Mouse (Mus musculus) spleen, postnatal 10 days (tissue): ENCODE measurements around the gene Pdpn.

Experiments
- DNase-seq, 2 experiments: peaks; one replicate each; pipeline ENCODE4 v3.0.0; 2021 to 2022; ENCODE audit warnings: low spot score in 2 of 2

The Pdpn gene

DNA sequence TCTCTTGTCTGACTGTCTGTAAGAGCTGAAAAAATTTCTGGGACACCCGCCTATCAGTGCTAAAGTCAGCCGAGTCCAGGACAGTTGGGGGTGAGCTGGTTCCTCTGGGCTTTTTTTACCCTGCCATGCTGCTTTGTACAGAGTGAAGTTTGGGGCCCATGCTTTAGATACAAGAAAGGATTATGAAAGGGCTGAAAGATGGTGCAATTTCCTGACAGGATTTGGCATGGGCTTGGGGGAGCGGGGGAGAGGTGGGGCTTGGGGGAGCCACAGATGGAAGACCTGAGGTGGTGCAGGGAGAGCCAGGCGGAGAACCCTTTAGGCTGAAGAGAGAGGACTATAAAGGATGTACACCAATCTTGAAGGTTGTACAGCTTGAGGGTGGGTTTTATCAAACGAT, 60.2 kb downstream of the Pdpn start:
- no peak for DNase-seq

DNA sequence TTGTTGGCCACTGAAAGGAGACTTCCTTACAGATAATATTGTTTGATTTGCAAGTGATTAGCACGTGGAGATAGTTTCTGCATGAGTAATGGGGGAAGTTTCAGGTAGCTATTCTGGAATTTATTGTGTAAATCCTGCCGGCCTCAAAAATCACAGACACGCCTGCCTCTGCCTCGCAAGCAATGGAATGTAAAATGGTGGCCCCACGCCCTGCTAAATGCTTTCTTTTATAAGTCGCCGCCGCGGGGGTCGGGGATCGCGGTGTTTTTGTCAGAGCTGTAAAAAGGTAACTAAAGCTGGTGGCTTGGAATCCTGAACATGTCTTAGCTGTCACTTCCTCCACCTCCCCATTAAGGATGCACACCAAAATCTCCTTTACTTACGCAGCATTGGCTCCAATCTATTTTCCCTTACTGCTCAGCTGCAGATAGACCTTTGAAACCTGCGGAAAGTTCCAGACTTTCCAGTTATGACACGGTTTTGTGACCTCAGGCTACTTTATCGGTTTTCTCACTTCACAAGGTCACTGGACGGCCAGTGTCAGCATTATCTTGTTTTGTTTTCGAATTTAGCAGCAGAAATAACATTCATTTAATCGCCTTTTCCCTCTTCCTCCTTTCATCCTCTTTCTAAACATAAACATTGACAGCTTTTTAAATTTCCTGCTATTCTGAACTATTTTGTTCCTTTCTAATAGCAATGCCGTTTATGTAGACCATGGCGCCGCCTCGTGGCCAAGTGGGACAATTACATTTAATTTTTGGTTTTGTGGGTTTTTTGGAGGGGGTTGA, 60.9 kb downstream of the Pdpn start:
- peak in 1 of 2 experiments; percentile 69 for DNase-seq

DNA sequence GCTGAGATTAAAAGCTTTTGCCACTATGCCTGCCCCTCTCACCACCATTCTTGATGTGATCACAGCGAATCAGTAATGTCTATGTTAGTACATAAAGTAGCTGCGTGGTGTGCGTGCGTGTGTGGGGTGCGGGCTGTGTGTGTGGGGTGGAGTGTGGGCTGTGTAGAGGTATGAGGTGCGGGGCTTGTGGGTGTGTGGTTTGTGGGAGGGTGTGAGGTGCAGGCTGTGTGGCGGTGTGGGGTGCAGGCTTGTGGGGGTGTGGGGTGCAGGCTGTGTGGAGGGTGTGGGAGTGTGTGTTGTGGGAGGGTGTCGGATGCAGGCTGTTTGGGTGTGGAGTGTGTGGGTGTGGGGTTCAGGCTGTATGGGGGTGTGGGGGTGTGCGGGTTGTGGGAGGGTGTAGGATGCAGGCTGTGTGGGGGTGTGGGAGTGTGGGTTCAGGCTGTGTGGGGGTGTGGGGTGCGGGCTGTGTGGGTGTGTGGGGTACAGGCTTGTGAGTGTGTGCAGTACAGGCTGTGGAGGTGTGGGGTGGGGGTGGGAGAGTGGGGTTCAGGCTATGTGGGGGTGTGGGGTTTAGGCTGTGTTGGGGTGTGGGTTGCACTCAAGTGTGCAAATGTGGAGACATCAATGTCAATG, 67.5 kb downstream of the Pdpn start:
- no peak for DNase-seq

DNA sequence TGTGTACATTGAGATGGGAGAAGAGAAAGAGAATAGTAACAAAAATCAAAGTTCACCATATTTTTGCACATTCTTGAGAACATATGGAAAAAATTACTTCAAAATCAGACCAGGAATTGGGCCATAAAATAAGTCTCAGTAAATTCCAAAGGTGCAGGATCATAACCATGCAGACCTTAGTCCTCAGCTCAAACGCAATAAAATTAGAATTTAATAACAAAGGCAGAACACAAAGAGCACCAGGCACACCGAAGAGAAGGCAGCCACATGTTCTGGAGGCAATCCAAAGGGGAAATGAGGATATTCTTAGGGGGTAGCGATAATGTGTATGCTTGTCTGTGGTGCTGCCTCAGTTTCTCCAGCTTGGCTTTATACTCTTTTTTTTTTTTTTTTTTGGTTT, 68.3 kb downstream of the Pdpn start:
- DNase-seq: no peak

DNA sequence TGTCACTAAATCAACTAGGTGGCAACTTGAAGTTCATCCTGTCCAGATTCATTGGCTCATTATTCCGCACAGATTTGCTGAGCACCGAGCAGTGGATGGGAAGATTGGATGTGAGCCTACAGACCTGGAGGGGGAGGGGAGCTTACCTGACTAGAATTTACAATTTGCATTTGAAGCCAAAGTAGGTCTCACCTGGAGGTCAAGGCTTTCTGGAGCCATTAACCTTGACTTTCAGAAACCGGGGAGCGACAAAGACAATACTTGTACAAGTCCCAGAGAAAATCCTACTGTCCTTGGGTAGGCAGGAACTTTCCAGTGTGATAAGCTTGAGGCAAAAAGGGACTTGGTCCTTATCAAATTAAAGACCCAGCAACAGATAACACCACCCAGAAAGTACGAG, 71.4 kb downstream of the Pdpn start:
- DNase-seq: no peak

DNA sequence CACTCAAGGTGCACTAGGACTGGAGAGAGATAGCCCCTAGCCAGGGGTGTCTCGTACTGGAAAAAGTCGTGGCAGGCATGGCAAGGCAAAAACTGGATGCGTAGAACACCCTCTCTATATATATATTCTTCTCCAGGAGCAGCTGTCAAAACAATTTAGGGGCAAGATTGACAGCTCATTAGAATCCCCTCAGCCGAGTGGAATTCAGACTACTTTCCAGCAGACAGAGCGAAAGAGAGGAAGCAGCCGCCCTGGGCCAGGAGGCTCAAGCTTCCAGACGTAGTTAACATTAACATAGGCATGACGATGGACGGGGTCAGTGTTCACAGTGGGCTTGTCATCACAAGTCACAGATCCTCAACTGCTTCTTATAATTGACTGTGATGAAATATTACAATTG, 73.5 kb downstream of the Pdpn start:
- no peak for DNase-seq

DNA sequence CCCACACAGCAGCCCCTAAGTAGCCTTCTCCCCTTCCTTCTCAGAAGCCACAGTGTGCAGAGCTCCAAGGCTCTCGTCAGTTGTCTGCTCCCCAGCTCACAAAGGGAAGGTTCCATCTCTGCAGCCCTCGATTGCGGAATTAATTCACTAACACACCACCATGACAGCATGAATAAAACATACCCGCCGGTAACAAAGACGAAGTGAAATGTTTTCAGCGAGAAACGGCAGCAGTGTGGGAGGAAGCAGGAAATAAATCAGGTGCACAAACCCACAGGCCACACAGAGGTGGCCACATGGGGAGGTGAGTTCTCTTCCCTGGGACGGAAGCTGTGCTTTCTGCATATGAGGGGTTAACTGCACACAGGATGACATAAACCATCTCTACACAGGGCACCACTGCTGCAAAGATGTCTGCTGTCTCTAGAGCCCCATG, 80.0 kb downstream of the Pdpn start:
- DNase-seq: no peak

DNA sequence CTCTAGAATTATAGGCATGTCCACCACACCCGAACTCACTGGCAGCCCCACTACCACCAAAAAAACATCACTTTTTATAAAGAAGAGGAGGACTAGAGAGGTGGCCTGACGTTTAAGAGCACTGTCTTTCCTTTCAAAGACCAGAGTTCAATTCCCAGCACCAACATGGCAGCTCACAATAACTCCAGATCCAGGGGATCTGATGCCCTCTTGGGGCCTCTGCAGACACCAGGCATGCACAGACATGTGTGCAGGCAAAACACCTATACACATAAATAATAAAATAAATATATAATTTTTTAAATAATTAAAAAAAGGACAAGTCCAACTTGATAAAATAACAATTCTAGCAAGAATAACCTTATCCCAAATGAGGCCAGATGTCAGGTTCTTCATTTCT, 80.5 kb downstream of the Pdpn start:
- no peak for DNase-seq
